Mouse (Mus musculus) left cerebral cortex, adult 8-10 months (tissue): ENCODE measurements around the gene Rarg. TPM values are rescaled to one million over a fixed set of nuclear protein-coding genes. Genes with fewer than 3 reads are reported as not detected.
"Not testable (repeated sequence)": the region's sequence is repeated elsewhere in the genome, so short reads cannot be mapped to it uniquely, and the experiment has no call there.

Experiments
- DNase-seq, 2 experiments: peaks; one replicate each; pipeline ENCODE4 v3.0.0; 2022; ENCODE audit warnings: low spot score in 2 of 2
- total RNA-seq, 4 experiments: library from RNA; stranded (reverse); gene quantifications; 2 replicates each; pipeline ENCODE4 v1.2.4; 2022

Rarg gene
- total RNA-seq, 4 experiments from 2014 or later, result 13.5 to 16.8 (median 16.3) TPM

- DNase-seq, result no peak
These were observed 18.1 kb downstream of the Rarg start for GRCm38 (mm10) chr15:102239260-102239590.

- no peak for DNase-seq
These were observed 18.6 kb downstream of the Rarg start for GRCm38 (mm10) chr15:102238543-102239259.

DNA sequence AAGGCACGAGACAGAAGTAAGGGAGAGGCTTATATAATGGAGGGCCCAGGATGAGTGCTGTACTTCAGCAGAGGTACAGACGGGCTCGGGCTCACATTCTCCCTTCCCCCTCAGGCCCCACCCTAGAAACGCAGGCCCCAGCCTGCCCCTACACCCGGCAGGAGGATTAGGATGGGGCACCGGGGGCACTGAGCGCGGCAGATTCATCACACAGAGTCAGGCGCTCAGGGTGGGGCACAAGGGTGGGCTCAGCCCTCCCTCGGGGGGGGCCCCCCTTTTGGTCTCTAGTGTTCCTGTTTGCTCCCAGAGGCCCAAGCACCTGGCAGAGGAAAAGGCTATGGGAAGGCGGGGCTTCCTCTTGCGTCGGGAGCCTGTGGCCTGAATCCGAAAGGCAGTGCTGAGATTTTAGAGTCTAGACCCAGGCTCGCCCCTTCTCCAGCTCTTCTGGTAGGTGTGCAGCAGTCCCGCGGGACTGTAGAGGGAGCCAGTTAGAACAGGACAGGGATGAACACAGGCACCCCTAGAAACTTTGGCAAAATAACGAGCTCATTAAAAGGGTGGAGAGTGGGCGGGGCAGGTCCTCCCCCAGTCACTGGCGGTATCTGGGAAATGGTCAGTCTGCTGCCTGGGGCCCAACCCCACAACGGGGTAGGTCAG is 21.8 kb downstream of the Rarg start:
- no peak for DNase-seq

DNA sequence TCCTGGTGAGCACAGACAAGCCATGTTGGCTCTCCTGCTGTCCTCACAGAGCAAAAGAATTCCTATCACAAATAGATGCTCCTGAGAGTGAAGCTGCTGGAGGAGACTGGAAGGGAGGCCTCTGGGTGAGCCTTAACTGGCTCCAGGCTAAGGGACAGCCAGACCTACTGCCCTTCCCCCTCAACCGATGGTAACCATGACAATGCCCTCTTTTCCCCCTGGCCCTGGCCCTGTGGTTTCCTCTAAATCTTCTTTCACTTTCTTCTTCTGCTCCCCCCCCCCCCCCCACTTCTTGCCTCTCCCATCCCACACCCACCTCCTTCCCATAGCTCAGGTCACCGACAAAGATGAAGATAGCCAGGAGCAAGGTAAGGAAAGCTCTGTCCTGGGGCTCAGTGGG is 23.4 kb downstream of the Rarg start:
- DNase-seq, result no peak

GRCm38 (mm10) chr15:102232764-102233163 is 24.6 kb downstream of the Rarg start:
- DNase-seq, result no peak

DNA sequence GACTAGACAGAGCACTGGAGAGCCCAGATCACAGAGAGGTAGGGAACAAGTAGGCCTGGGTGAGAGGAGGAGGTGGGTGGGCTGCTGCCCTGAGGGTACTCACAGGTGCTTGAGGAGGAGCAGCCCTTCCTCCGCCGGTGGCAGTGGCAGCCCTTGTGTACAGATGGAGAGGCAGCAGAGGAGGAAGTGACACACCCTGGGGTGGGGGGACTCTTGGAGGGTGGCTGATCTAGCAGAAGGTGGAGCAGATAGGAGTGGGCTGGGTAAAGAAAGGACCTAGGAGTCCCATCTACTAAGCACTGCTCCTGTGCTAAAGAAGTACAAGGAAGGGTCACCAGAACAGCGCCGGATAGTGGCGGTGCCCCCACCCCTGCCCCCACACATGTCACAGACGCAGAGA is 25.6 kb downstream of the Rarg start, which contains the start of gene Itgb7:
Gene Itgb7 (minus strand): TSS at position 197 of the 400 bp plus-strand sequence.
- DNase-seq, result no peak

DNA sequence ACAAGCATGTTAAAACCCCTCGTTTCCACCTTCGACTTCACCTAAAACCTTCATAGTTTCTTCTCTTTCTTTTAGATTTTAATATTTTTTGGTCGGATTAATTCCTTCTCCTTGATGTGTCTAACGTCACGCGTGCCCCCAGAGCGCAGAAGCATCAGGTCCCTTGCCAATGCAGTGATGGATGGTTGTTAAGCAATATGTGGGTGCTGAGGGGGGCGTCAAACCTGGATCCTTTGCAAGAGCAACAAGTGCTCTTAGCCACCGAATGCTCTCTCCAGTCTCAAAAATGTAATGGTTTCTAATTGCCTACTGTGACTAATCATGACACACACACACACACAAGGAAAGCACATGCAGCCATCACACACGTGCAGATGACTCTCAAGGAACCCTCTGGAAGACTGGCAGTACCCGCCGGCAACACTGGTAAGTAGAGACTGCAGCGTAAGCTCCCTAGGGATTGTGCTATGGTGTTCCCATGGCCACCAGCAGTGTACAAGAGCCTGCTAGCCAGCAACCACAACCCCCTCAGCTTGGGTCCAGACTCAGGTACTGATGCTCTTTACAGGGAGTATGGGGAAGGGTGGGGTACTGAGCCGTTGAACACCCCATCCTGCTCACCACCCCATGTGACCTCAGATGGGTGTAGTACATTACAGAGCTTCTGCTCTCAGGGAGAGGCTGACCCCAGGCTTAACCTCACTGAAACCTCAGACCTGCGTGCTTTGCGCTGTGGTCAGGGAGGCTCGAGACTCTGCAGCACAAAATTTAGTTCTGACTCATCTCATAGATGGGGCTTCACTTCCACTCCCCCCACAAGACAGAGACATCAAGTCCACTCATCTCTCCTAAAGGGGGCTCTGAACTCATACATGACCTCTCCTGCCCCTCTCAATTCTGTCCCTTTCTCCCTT is 26.7 kb downstream of the Rarg start:
- no peak for DNase-seq

- DNase-seq, result not testable (repeated sequence)
These were observed 31.7 kb downstream of the Rarg start for GRCm38 (mm10) chr15:102225619-102226018.

GRCm38 (mm10) chr15:102224992-102225617 is 32.2 kb downstream of the Rarg start:
- DNase-seq, result no peak

DNA sequence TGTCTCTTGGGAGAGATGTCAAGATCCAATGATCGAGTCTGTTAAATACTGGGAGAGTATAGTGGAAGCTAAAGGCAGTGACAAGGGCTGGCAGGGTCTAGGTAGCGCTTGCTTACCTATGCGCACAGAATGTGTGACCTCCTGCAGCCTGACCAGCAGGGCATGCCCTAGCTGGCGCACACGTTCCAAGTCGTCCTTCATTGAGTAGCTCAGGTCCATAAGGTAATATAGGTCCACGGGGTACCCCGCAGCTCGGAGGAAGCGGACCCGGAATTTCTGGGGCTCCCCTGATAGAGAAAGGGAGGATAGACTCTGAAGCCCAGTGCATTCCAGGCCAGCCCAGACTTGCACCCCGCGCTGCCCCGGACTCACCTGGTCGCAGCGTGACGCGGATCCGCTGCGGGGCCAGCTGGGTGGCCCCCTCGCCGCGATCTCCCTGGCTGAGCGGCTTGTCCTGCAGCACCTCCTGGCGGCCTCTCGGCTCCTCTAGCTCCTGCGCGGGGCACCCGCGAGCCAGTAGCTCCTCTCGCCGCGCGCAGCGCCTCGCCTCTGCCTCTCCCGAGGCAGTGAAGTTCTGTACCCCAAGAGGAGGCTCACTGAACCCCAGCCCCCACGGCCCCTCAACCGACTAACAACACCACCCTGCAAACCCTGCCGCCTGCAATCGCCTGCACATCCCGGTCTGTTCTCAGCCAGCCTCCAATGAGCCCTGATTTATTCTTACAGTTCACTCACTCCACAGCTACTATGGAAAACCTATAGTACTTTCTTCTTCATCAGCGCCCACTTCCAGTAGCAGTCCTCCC is 32.9 kb downstream of the Rarg start:
- peak; percentile 49 to 65 for DNase-seq

DNA sequence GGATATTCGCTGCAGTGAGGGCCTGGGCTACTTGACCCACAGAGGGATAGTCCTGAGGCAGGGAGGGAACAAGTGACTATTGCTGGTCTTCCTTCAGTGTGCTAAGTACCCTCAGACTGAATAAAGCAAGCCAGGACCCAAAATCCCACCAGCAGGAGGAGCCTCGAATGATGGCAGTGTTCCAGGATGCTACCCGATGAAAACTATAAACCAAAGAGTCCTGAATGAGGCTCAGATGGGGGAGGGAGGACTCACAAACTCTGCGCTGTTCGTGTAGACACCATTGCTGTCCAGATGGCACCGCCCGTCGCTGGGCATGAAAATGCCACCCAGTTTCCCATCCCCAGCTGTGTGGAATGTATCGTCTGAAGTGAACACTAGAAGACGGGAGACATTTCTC is 34.9 kb downstream of the Rarg start:
- DNase-seq, result no peak

GRCm38 (mm10) chr15:102217325-102217724 is 40.0 kb downstream of the Rarg start:
- no peak for DNase-seq

- DNase-seq, result no peak
These were observed 40.7 kb downstream of the Rarg start for GRCm38 (mm10) chr15:102216459-102217228.

DNA sequence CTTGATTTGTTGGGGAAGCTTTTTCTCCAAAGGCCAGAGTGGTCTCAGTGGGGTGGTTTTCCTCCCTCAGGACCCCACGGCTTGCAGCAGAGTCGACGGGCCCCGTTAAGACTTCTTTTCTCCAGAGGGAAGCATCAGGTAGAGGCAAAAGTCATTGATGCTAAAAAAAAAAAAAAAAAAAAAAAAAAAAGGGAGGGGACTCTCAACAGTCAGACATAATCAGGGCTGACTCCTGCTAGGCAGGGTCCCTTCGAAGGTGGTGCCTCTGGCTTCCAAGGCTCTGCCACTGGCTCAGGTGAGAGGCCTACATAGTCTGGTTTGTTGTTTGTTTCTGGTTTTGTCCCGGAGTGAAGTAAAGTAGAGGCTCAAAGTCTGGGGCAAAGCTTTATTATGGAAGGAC is 41.7 kb downstream of the Rarg start:
- DNase-seq, result no peak

DNA sequence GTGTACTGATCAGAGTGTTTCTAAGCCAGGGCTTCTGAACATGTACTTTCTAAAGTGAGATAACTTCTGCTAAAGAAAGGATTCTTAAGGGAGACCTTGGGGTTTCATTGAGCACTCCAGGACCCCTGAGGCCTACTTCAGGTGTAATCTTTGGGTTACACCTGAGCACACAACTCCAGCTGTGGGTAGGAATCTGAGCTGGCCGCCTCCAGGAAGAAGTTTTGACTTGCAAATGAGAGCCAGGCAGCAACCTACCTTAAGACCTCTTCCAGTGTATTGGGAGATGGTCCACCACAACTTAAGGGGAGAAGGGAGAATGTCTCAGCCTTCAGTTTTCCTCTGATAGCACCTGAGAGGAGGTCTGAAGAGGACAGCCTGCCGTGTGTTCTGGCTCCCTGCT is 43.2 kb downstream of the Rarg start:
- DNase-seq, result no peak

- no peak for DNase-seq
These were observed 45.4 kb downstream of the Rarg start for GRCm38 (mm10) chr15:102211895-102212294.

DNA sequence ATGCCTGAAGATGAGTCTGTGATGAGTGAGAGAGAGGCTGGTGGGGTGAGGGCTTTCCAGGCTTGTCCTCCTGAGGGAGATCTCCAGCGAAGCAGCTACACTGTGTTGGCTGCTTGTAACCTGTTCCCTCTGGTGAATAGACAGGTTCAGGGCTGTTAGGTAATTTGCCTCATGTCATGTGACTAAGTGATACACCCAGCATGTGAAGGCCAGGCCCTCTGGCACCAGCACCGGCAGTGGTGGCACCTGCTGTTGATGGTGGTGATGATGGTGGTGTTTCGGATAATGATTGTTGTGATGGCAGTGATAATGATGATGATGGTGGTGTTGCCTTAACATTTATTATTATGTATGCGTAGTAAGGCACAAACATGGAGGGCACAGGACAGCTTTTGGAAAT is 46.5 kb downstream of the Rarg start:
- no peak for DNase-seq

- DNase-seq, result no peak
These were observed 48.2 kb downstream of the Rarg start for GRCm38 (mm10) chr15:102209114-102209513.

DNA sequence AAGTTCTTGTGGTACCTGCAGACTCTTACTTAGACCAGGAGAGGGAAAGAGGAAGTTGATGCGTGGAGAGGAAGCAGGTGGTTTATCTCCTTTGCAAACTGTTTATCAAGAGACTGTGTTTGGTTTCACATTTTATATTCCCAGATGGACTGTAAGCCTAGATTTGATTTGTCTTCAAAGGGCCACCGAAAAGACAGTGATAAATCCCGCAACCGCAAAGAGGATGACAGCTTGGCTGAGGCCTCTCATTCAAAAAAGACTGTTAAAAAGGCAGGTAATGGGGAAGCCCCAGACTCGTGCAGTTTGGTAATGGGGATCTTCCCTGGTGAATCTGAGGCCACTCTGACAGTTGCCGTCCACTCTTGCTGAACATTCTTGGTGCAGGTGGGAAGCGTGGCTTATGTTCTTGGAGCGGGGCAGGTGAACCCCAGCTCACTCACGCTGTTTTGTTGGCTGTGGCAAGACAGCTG is 49.2 kb downstream of the Rarg start:
- DNase-seq, result no peak

GRCm38 (mm10) chr15:102207351-102207750 is 50.0 kb downstream of the Rarg start:
- no peak for DNase-seq
